Mouse (Mus musculus): Measurements from ENCODE around the gene Kndc1.

- TF ChIP-seq CTCF (IDR thresholded peaks at IDR 0.05; ENCODE audit: insufficient read depth, low read length): no peak
- no peak for TF ChIP-seq POLR2A (IDR thresholded peaks at IDR 0.05; ENCODE audit: borderline replicate concordance, extremely low read depth, low read depth, low read length)
These were observed 42.2 kb downstream of the Kndc1 start for GRCm38 (mm10) chr7:139936705-139937104.
